Mouse (Mus musculus) fat pad, adult 2 months (tissue): ENCODE measurements at regions not wholly inside any gene's neighbourhood (a gene's known extent, or its start where the extent isn't known, plus 50 kb on each side); places are given as distances from the start of the nearest gene placed in this dataset.

Experiments used
- DNase-seq: peaks from one replicate; pipeline ENCODE4 v3.0.0-alpha.2; 2011; ENCODE audit warnings: low read depth, low spot score; ENCODE audit errors: extremely low read depth

- no peak for DNase-seq
These were observed 637.0 kb upstream of the Cdh11 start for GRCm38 (mm10) chr8:103422313-103422973.

- DNase-seq: no peak
These were observed 640.5 kb upstream of the Cdh11 start for GRCm38 (mm10) chr8:103425967-103426366.

GRCm38 (mm10) chr8:103430874-103431492 lies 645.5 kb upstream of the Cdh11 start:
- no peak for DNase-seq

GRCm38 (mm10) chr8:103433532-103434105 lies 648.2 kb upstream of the Cdh11 start:
- DNase-seq: no peak

- no peak for DNase-seq
These were observed 653.7 kb upstream of the Cdh11 start for GRCm38 (mm10) chr8:103438995-103439717.

- no peak for DNase-seq
These were observed 655.7 kb upstream of the Cdh11 start for GRCm38 (mm10) chr8:103441163-103441562.

GRCm38 (mm10) chr8:103442420-103443125 lies 657.1 kb upstream of the Cdh11 start:
- DNase-seq: no peak

GRCm38 (mm10) chr8:103444577-103444976 lies 656.8 kb upstream of the Cdh5 start:
- DNase-seq: no peak

GRCm38 (mm10) chr8:103445378-103445777 lies 656.0 kb upstream of the Cdh5 start:
- no peak for DNase-seq

- no peak for DNase-seq
These were observed 653.5 kb upstream of the Cdh5 start for GRCm38 (mm10) chr8:103447916-103448315.

- no peak for DNase-seq
These were observed 649.9 kb upstream of the Cdh5 start for GRCm38 (mm10) chr8:103451381-103452018.

GRCm38 (mm10) chr8:103457176-103457575 lies 644.2 kb upstream of the Cdh5 start:
- no peak for DNase-seq

GRCm38 (mm10) chr8:103463557-103463956 lies 637.9 kb upstream of the Cdh5 start:
- DNase-seq: no peak

- no peak for DNase-seq
These were observed 636.6 kb upstream of the Cdh5 start for GRCm38 (mm10) chr8:103464777-103465353.

GRCm38 (mm10) chr8:103467536-103468160 lies 633.8 kb upstream of the Cdh5 start:
- peak; percentile 93 for DNase-seq

GRCm38 (mm10) chr8:103469049-103469448 lies 632.4 kb upstream of the Cdh5 start:
- no peak for DNase-seq

GRCm38 (mm10) chr8:103470316-103470715 lies 631.1 kb upstream of the Cdh5 start:
- no peak for DNase-seq

- peak; percentile 5 for DNase-seq
These were observed 625.3 kb upstream of the Cdh5 start for GRCm38 (mm10) chr8:103475816-103476797.
